Mouse (Mus musculus): ENCODE data around the gene Specc1l.

DNA sequence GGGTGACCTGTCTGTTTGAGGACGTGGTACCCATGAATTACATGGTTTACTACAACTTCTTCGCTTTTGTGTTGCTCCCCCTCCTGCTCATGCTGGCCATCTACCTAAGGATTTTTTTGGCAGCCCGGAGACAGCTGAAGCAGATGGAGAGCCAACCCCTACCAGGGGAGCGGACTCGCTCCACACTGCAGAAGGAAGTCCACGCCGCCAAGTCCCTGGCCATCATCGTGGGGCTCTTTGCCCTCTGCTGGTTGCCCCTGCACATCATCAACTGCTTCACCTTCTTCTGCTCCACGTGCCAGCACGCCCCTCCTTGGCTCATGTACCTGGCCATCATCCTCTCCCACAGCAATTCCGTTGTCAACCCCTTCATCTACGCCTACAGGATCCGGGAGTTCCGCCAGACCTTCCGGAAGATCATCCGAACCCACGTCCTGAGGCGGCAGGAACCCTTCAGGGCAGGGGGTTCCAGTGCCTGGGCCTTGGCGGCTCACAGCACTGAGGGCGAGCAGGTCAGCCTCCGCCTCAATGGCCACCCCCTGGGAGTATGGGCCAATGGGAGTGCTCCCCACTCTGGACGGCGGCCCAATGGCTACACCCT, 121.4 kb downstream of the Specc1l start:
- no peak for TF ChIP-seq CTCF (conservative IDR thresholded peaks at IDR 0.05; ENCODE audit: insufficient read depth, insufficient read length, low read depth, low read length)
- no peak for TF ChIP-seq POLR2A (IDR thresholded peaks at IDR 0.05; ENCODE audit: low read depth, low read length)
